Mouse (Mus musculus): ENCODE measurements around the gene Rusc2.
A peak's percentile ranks its signal among the peaks of the same experiment; 100 is the strongest.

Gene Rusc2

DNA sequence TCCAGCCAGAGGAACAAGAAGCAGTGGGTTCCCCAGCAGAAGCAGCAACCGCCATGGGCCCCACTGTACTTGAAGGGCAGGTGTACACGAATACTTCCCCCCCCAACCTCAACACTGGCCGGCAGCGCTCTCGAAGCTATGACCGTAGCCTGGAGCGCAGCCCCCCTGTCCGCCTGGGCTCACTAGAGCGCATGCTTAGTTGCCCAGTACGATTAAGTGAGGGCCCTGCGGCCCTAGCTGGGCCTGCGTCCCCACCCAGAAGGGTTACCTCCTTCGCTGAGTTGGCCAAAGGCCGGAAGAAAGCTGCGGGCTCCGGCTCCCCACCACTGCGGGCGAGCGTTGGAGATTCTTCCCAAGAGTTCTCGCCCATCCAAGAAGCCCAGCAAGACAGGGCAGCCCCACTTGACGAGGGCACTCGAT lies 34.3 kb downstream of the Rusc2 start:
- no peak for DNase-seq (ENCODE audit: low spot score)

DNA sequence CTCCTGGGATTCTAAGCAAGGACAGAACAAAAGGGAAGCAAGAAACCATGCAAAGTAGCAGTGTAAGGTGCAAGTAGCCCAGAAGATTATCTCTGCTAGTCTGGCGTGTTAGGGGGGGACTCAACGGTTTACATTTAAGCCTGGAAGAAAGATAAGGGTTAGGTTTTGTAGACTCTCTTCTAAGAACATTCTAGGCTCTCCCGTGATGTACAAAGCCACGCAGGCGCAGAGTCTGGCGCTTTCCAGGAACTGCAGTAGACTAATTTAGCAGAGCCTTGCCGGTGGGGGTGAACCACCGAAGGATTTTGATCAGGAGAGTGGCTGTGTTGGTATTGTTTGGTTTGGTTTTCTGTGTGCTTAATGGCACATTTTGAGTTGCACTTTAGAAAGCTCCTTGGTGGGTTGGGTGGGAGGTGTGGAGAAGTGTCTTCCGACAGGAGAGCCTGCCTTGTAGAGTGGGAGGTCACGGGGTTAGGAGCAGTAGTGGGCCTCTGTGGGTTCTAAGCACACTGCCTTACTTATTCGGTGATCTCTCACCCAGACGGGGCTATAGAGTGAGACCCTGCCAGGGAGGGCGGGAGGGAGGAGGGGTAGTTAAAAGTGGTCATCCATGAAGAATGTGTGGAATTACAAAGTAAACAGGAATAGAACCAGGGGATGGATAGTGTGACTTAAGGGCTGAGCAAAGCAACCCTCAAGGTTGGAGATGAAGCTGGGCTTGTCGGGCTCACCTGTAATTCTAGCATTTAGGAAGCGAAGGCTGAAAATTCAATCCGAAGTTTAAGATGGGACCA lies 35.7 kb downstream of the Rusc2 start:
- no peak for DNase-seq (ENCODE audit: low spot score)

DNA sequence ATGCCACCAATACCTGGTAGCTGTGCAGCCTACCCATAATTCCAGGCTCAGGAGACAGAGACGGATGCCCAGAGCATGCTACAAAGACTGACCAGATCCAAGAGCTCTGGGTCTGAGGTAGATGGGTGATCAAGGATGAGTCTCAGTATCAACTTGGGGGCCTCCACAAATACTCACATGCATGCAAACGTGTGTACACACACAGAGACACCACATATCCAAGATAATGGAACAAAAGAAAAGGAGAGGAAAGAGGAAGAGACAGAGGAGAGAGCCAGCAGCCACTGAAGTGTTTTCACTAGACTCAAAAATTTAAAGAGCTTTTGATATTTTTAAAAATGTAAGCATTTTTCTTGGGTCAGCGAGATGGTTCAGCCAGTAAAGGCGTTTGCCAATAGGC lies 36.7 kb downstream of the Rusc2 start:
- DNase-seq (ENCODE audit: low spot score) = no peak

DNA sequence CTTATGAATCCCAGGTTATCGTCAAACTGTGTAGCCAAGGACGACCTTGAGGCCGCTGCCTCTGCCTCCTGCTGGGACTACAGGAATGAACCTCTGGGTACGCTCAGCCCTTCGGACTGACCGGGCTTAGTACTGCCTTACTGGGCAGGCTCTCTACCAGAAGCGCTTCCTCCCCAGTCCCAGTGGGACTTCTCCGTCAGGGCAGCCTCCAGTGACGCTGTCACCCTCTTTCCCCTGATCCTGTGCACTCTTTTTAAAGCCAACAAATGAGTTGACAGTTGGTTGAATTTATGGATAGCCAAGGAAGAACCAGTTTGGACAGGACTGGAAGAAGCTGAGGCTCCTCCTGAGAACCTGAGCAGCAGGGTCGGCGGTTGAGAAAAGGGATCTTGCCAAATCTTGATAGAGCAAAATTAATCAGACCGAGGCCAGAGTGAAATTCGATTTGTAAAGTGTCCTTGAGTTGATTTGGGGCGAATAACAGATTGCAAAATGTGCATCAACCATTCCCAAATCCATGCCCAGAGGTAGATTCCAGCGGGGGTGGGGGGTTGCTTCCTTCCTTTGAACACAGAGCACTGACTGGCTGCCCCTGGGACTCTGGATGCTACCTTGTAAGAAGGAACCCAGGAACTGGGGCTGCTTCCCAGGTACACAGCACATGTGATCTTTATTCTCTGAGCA lies 37.3 kb downstream of the Rusc2 start:
- DNase-seq (ENCODE audit: low spot score) = peak; percentile 40

DNA sequence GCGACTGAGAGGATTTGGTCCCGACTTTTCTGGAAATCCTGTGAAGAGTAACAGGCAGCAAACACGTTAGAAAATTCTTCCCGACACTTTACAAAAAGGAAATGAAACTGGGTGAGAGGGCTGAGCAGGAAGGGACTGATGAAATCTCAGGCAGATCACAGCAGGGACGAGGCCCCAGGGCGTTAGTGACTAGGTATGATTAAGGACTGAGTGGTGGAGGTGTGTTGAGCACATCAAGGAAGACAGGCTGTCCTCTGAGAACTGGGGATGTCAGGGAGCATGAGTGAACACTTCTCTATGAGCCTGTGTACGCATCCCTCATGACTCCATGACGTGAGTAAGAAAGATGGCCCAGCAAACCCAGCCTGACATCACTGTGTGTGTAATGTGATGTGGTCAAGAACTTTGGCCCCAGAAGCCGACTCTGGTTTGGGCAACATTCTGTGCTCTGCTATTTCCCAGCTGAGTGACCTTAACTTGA lies 38.1 kb downstream of the Rusc2 start:
- DNase-seq (ENCODE audit: low spot score) = peak; percentile 8

DNA sequence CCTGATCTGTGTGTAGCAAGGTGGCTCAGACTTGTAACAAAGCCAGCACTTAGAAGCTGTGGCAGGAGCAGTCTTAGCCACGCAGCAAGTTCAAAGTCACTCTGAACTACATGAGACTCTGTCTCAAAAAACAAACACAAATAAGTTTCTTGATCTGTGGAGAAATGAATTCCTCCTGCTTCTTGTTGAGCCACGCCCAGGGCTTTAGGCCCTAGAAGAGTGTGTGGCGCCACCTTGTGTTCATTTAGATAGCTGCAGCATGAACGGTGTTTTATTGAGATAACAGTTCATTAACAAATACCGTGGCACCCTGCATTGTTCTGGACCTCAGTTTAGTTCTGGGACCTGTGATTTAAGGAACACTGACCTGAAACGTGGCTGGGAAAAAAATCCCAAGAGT lies 38.5 kb downstream of the Rusc2 start:
- peak; percentile 65 for DNase-seq (ENCODE audit: low spot score)

DNA sequence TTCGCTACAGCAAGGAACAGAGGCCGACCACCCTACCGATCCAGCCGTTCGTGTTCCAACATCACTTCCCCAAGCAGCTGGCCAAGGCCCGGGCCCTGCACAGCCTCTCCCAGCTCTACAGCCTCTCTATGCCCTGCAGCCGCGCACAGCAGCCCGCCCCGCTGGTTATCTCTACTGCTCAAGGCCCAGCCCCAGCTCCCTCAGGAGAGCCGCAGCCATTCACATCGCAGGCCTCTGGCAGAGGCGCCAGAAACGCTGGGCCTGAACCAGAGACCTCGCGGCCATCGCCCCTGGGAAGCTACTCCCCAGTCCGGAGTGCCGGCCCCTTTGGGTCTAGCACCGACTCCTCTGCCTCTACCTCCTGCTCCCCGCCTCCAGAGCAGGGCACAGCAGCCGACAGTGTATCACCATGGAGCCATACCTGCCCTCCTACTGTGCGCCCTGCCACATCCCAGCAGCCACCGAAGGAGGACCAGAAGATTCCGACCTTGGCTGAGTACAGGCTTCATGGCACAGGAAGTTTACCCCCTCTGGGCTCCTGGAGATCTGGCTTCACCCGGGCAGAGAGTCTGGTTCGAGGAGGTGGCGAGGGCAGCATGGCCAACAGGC lies 40.0 kb downstream of the Rusc2 start:
- DNase-seq (ENCODE audit: low spot score) = peak; percentile 21

DNA sequence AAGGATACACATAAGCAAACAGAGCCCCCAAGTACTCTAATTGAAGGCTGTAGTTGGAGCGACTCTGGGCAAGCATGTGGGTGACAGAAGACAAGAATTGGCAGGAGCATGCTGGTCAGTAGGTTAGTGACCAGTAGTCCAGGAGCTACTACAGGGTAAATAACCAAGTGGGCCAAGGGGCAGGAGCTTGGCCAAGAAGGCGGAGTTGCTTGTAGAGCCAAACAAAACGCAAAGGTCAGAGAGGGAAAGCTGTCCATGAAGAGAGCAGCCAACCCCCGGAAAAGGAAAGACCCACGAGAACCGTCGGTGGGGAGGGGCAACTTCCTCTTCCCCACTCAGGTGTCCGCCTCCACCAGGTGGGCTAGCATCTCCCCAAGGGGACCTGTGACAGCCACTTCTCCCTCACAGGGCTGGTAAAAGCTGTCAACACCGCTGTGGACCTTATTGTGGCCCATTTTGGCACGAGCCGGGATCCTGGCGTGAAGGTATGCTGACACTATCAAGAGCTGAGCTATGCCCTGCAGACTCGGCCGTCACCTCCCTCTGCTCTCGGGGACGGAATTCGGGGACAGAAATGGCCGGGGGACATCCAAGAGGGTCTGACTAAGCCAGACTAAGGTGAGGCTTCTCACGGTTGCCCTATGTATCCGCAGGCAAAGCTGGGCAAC lies 41.6 kb downstream of the Rusc2 start:
- peak; percentile 21 for DNase-seq (ENCODE audit: low spot score)

DNA sequence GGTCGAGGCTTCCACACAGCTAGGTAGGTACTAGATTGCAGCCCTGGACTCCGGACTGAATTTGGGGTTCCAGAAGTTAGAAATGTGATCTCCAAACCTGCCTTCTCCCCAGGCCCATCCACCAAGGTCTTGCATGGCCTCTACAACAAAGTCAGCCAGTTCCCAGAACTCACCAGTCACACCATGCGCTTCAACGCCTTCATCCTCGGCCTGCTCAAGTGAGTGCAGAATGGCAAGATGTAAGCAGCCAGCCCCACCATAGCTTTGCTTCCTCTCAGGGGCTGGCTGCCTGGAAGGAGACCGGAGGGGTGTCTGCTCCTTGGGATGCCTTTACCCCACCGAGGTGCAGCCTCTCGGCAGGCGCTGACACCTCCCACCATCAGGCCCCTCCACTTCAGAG lies 42.3 kb downstream of the Rusc2 start:
- DNase-seq (ENCODE audit: low spot score) = no peak

DNA sequence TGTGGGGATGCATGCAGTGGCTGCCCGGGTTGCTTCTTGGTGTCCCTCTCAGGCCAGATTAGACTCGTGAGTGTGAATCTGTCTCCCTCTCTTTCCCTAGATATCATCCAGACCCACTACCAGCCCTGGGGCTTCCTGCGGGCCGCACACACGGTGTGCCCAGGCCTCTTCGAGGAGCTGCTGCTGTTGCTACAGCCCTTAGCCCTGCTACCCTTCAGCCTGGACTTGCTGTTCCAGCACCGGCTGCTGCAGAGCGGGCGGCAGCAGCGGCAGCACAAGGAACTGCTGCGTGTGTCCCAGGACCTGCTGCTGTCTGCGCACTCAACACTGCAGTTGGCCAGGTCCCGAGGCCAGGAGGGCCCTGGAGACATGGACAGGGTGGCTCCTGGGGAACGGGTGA lies 43.4 kb downstream of the Rusc2 start:
- peak; percentile 9 for DNase-seq (ENCODE audit: low spot score)

DNA sequence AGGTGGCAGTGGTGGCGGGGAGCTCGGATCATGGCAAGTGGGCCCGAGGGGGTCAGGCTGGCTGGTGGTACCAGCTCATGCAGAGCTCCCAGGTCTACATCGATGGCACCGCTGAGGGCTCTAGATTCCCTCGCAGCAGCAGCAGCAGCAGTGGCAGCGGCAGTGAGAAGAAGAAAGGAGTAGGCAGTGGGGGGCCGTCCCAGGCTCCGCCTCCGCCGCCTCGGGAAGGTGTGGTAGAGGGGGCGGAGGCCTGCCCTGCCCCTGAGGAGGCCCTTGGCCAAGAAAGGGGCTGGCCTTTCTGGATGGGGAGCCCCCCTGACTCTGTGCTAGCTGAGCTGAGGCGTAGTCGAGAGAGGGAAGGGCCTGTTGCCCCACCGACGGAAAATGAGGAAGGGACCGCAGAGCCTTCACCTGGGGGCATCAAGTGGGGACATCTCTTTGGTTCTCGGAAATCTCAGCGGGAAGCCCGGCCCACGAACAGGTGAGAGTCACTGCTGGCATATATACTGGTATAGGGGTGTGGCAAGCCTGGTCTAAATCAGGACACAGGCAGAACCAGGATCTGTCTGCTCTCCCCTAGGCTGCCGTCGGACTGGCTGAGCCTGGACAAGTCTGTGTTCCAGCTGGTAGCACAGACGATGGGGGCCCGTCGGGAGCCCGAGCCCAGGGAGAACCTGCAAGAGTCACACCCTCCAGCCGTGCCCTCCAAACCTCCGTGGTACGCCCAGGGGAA lies 44.0 kb downstream of the Rusc2 start:
- peak; percentile 8 for DNase-seq (ENCODE audit: low spot score)

DNA sequence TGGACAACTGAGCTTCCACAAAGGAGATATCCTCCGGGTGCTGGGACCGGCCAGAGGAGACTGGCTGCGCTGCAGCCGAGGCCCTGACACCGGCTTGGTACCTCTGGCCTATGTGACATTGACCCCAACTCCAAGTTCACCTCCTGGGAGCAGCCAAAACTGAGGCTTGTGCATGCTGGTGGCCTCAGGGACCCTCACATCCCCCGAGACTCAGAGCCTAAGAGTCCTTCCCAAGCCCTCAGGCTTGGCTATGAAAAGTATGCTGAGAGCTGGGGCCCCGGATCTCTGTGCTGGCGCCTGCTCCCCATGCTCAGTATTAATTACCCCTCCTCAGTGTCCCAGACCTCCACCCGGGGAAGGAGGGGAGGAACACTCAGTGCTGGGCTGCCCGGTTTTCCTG lies 44.7 kb downstream of the Rusc2 start:
- DNase-seq (ENCODE audit: low spot score) = no peak

DNA sequence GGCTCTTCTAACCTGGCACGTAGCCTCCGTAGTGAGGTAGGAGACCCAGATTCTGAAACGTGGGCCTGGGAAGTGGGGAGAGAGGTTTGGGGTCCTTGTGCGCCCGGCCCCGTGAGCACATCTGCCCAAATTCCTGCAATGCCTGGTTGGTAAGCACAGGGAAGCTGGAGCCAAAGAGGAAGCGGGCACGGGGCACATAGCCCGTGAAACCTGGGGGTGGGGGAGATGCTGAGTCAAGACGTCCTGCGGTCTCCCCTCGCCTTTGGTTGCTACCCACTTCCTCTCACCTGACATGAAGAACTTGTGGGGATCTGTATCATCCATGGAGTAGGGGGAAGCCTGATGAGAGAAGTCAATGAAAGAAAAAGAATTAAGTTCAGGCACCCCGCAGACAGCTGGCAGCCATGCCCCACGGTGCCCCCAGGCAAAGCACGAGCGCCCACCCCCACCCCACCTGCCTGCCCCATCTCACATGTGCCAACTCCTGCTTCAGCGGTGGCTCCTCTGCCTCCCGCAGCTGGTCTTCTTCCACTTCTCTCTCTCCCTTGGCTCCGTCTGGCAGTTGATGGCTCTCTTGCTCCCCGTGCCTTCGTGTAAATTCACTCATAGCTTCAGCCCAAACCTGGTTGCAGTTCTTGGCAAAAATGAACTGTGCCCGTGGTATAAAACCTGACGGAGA lies 45.9 kb downstream of the Rusc2 start:
- DNase-seq (ENCODE audit: low spot score) = peak; percentile 5

DNA sequence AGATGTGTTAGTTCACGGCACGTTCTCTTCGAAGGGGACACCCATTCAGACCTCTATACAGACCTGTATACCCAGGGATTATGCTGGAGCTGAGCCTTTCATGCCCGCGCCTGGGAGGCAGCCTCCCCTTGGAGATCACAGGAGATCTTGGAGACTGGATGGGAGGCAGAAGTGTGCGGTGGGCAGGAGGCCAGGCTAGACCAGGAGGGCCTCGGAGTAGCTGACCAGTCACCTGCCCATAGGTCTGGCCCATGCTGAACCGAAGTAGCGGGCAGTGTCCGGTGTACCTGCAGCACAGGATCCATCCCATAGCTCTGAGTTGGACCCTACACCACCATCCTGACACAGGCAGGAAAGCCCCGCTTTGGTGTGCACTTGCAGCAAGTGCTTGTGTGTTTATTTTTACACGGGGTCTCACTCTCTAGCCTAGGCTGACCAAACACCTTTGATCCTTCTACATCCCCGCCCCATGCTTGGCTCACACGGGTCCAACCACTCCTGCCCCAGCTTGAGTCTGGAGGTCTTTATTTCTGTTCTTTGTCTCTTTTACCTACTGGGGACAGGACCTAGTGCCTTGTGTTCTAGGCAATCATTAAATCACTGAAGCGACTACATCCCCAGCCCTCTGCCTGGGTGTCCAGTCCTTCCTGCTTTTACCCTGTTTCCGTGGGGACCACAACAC lies 46.5 kb downstream of the Rusc2 start:
- DNase-seq (ENCODE audit: low spot score) = peak; percentile 11

DNA sequence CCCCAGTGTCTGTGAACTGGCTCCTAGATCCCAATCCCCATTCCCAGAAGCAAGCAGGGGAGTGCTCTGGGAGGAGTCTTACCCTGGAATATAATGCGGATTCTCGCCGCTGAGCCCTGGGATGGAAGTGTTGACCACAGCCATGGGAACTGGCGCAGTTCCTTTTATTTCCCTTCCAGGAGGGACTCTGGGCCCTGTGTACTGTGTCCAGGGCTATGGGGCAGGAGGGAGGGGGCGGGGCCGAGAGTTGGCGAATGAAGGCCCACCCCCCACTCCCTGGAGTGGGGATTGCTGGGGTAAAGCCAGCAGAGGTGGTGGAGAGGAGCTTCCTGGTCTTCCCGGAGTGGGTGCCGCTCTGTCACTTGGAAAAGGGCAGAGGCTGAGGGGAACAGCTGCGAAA lies 47.2 kb downstream of the Rusc2 start, which contains the start of gene Fam166b:
Gene Fam166b, minus strand, starts transcription at position 189 of the 400 bp plus-strand sequence.
- DNase-seq (ENCODE audit: low spot score) = no peak

DNA sequence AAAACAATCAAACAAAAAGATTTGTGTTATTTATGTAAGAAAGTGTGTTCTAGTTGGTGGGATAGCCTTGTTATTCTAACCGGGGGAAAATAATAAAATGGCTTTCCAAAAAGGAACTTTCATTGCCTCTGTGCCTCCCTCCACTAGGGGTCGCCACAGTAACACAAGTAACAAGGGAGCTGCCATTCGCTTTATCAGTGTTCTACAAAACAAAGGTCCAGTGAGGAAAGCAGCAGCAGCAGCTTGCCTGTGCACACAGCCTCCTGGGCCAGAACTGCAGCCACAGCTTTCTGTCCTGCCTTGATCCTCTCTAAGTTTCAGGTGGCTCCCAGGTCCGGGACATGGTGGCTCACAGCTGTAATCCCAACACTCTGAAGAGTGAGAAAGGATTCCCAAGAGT lies 49.9 kb downstream of the Rusc2 start:
- DNase-seq (ENCODE audit: low spot score) = peak; percentile 70

DNA sequence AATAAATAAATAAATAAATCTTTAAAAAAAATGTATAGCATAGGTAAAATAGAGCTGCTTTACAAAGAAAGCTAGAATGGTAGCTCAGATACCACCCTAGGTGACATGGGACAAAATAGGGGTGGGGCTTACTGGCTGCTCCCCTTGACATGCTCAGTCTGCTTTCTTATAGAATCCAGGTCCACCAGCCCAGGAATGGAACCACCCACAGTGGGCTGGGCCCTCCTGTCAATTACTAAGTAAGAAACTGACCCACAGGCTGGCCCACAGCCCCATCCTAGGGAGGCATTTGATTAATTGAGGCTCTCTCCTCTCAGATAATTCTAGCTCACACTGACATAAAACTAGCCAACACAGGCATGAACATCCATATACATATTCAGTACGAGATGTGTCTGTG lies 51.1 kb downstream of the Rusc2 start:
- no peak for DNase-seq (ENCODE audit: low spot score)

DNA sequence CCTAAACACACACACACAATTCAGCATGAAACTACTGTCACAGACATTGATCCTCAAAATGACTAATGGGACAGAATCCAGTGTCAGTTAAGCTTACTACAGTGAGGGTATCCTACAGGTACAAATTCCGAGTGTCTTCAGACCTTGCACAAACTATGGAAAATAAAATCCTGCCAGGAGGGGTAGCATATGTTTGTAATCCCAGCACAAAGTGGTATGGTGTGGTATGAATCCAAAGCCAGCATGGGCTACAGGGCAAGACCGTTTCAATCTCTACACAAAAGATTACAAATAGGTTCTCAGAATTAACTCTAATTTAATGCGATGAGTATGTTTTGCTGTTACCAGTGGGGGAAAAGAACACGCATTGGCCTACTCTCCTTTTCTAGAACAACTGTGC lies 59.9 kb downstream of the Rusc2 start, which contains the start of gene Tesk1:
Gene Tesk1, plus strand, starts transcription at position 301 of the 400 bp plus-strand sequence.
- DNase-seq (ENCODE audit: low spot score) = no peak

DNA sequence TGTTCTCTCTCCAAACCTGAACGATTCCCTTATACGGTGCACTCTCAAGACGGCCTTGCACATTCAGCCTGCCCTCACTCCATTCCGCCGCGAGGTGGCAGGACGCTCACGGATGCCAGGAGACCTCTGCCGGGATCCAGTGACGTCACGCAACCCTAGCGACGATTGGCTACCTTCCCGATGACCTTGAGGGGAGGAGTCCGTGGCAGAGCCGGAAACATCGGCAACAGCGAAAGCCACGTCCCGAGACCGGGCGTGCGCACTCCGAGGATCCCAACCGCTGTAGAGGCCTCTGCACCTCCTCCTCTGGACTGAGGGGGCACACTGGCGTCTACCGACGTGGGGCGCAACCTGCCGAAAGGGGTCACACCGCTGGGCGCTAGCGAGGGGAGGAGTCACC lies 60.3 kb downstream of the Rusc2 start:
- peak; percentile 99 for DNase-seq (ENCODE audit: low spot score)

Data from ovary, postnatal 36 days (tissue).